Mouse (Mus musculus) brain, embryonic 14.5 days (tissue): ENCODE data around the gene Ggt5. TPM values are rescaled to one million over a fixed set of nuclear protein-coding genes. Genes with fewer than 3 reads are reported as not detected.

ENCODE experiments used
- DNase-seq: peaks from one replicate; pipeline ENCODE4 v3.0.0-alpha.2; 2011; ENCODE audit warnings: low read depth
- CTCF ChIP-seq: fragments of 200-500 bp; IDR thresholded peaks from 2 replicates; pipeline ENCODE4 v1.5.1; 2012; ENCODE audit warnings: inconsistent platforms, mild to moderate bottlenecking, moderate library complexity, borderline replicate concordance; ENCODE audit not compliant: insufficient read depth, insufficient read length; ENCODE audit errors: extremely low read depth
- POLR2A ChIP-seq: fragments of 200-500 bp; IDR thresholded peaks from 2 replicates; pipeline ENCODE4 v1.6.1; 2012; ENCODE audit warnings: mild to moderate bottlenecking, inconsistent platforms, borderline replicate concordance; ENCODE audit not compliant: poor library complexity, insufficient read depth, insufficient read length, severe bottlenecking; ENCODE audit errors: extremely low read depth
- polyA plus RNA-seq: library from polyadenylated mRNA; depleted of rRNA; stranded (reverse); fragments of >200 nt; gene quantifications from 2 replicates; pipeline ENCODE4 v1.2.3, GENCODE M21; 2012

Gene Ggt5
- polyA plus RNA-seq, 1 experiment = 5.2 TPM

GRCm38 (mm10) chr10:75646406-75646805, 57.3 kb downstream of the Ggt5 start:
- no peak for DNase-seq
- TF ChIP-seq POLR2A = no peak
- TF ChIP-seq CTCF = no peak

GRCm38 (mm10) chr10:75647362-75647761, 58.2 kb downstream of the Ggt5 start:
- TF ChIP-seq CTCF (no peak), POLR2A (no peak)
- peak; percentile 85 for DNase-seq

- TF ChIP-seq CTCF (no peak), POLR2A (no peak)
Observed at GRCm38 (mm10) chr10:75648091-75648490, 59.0 kb downstream of the Ggt5 start.

GRCm38 (mm10) chr10:75649001-75649400, 59.9 kb downstream of the Ggt5 start:
- TF ChIP-seq POLR2A = no peak
- no peak for TF ChIP-seq CTCF
- no peak for DNase-seq

More at GRCm38 (mm10) chr10:75648091-75648490, 59.0 kb downstream of the Ggt5 start:
- DNase-seq = no peak

- TF ChIP-seq POLR2A (no peak), CTCF (no peak)
- no peak for DNase-seq
Observed at GRCm38 (mm10) chr10:75649406-75649995, 60.4 kb downstream of the Ggt5 start.

GRCm38 (mm10) chr10:75650306-75650902, 61.3 kb downstream of the Ggt5 start:
- DNase-seq = no peak
- TF ChIP-seq POLR2A = no peak
- no peak for TF ChIP-seq CTCF

- TF ChIP-seq POLR2A = no peak
- TF ChIP-seq CTCF = no peak
- DNase-seq = no peak
Observed at GRCm38 (mm10) chr10:75651381-75652068, 62.4 kb downstream of the Ggt5 start.

- DNase-seq = no peak
- TF ChIP-seq POLR2A (no peak), CTCF (no peak)
Observed at GRCm38 (mm10) chr10:75654053-75654452, 64.9 kb downstream of the Ggt5 start.

GRCm38 (mm10) chr10:75657165-75657564, 68.0 kb downstream of the Ggt5 start:
- no peak for DNase-seq
- no peak for TF ChIP-seq CTCF
- TF ChIP-seq POLR2A = no peak

- TF ChIP-seq POLR2A (no peak), CTCF (no peak)
- no peak for DNase-seq
Observed at GRCm38 (mm10) chr10:75657772-75658171, 68.6 kb downstream of the Ggt5 start.

- DNase-seq = peak; percentile 88
Observed at GRCm38 (mm10) chr10:75661381-75661780, 72.2 kb downstream of the Ggt5 start.

GRCm38 (mm10) chr10:75661876-75662275, 72.7 kb downstream of the Ggt5 start:
- TF ChIP-seq POLR2A (no peak), CTCF (no peak)
- DNase-seq = no peak

More at GRCm38 (mm10) chr10:75661381-75661780, 72.2 kb downstream of the Ggt5 start:
- TF ChIP-seq POLR2A (no peak), CTCF (no peak)

- no peak for DNase-seq
Observed at GRCm38 (mm10) chr10:75662575-75662974, 73.4 kb downstream of the Ggt5 start.

More at GRCm38 (mm10) chr10:75662575-75662974, 73.4 kb downstream of the Ggt5 start:
- TF ChIP-seq POLR2A (no peak), CTCF (no peak)
